Mouse (Mus musculus) myocyte (in vitro differentiated cells): ENCODE data around the gene Phf7. TPM values are rescaled to one million over a fixed set of nuclear protein-coding genes. Genes with fewer than 3 reads are reported as not detected.

Experiments
- H3K27me3 ChIP-seq: one replicate; pipeline ENCODE4 v1.6.1; 2011; ENCODE audit not compliant: control insufficient read depth, insufficient read depth, insufficient read length
- H3K36me3 ChIP-seq: one replicate; pipeline ENCODE4 v1.6.1; 2011; ENCODE audit not compliant: control insufficient read depth, insufficient read depth
- H3K4me2 ChIP-seq: one replicate; pipeline ENCODE4 v1.6.1; 2011; ENCODE audit warnings: low read depth, control low read depth
- H3K4me3 ChIP-seq: one replicate; pipeline ENCODE4 v1.5.1; 2011; ENCODE audit warnings: mild to moderate bottlenecking, control low read depth, moderate library complexity
- H3K79me2 ChIP-seq: one replicate; pipeline ENCODE4 v1.6.1; 2011; ENCODE audit not compliant: control insufficient read depth, insufficient read depth
- H3ac ChIP-seq: one replicate; pipeline ENCODE4 v1.6.1; 2011; ENCODE audit not compliant: control insufficient read depth, insufficient read length
- CEBPB ChIP-seq: IDR thresholded peaks from 2 replicates; pipeline ENCODE4 v1.6.1; 2011; ENCODE audit warnings: mild to moderate bottlenecking, moderate library complexity; ENCODE audit not compliant: poor library complexity, insufficient read depth, severe bottlenecking
- E2F4 ChIP-seq: IDR thresholded peaks from one replicate; pipeline ENCODE4 v1.6.1; 2011; ENCODE audit warnings: mild to moderate bottlenecking, control low read depth, moderate library complexity; ENCODE audit not compliant: insufficient read depth
- MAX ChIP-seq: IDR thresholded peaks from one replicate; pipeline ENCODE4 v1.6.1; 2011; ENCODE audit warnings: low read depth, mild to moderate bottlenecking, control low read depth
- MYOD1 ChIP-seq, 3 experiments: IDR thresholded peaks; one replicate each; pipeline ENCODE4 v1.6.1; 2011; ENCODE audit warnings: control low read depth in 2 of 3, low read depth in 2 of 3, mild to moderate bottlenecking in 2 of 3, moderate library complexity in 1 of 3; ENCODE audit not compliant: insufficient read length in 2 of 3, control insufficient read depth in 1 of 3
- MYOG ChIP-seq, 3 experiments: IDR thresholded peaks; one replicate each; pipeline ENCODE4 v1.6.1; 2011; ENCODE audit warnings: control low read depth in 2 of 3, low read depth in 2 of 3, mild to moderate bottlenecking in 2 of 3; ENCODE audit not compliant: insufficient read length in 2 of 3, control insufficient read depth in 1 of 3, insufficient read depth in 1 of 3
- POLR2A ChIP-seq: IDR thresholded peaks from one replicate; pipeline ENCODE4 v1.6.1; 2011; ENCODE audit warnings: low read depth, mild to moderate bottlenecking, control low read depth, moderate library complexity; ENCODE audit not compliant: insufficient read length
- POLR2AphosphoS2 ChIP-seq: IDR thresholded peaks from one replicate; pipeline ENCODE4 v1.6.1; 2011; ENCODE audit warnings: low read depth, control low read depth; ENCODE audit not compliant: insufficient read length
- REST ChIP-seq: IDR thresholded peaks from one replicate; pipeline ENCODE4 v1.6.1; 2011; ENCODE audit warnings: mild to moderate bottlenecking, control low read depth, moderate library complexity; ENCODE audit not compliant: insufficient read depth, insufficient read length
- SRF ChIP-seq: IDR thresholded peaks from one replicate; pipeline ENCODE4 v1.6.1; 2011; ENCODE audit warnings: low read depth; ENCODE audit not compliant: control insufficient read depth, insufficient read length
- TCF12 ChIP-seq: IDR thresholded peaks from one replicate; pipeline ENCODE4 v1.6.1; 2011; ENCODE audit warnings: mild to moderate bottlenecking, control low read depth; ENCODE audit not compliant: poor library complexity, insufficient read depth, severe bottlenecking
- TCF3 ChIP-seq: IDR thresholded peaks from one replicate; pipeline ENCODE4 v1.6.1; 2011; ENCODE audit warnings: low read depth, control low read depth; ENCODE audit not compliant: insufficient read length
- USF1 ChIP-seq: IDR thresholded peaks from one replicate; pipeline ENCODE4 v1.6.1; 2011; ENCODE audit warnings: low read depth, mild to moderate bottlenecking, control low read depth, moderate library complexity
- polyA plus RNA-seq: library from polyadenylated mRNA; unstranded; fragments of >200 nt; fragmentation: generic; extraction: Trizol; gene quantifications from one replicate; pipeline ENCODE4 v1.2.1, GENCODE M21; 2012; ENCODE audit warnings: missing spikeins

Phf7 gene
- polyA plus RNA-seq, 1 experiment = 5.4 TPM

GRCm38 (mm10) chr14:31232404-31233069, 18.6 kb downstream of the Phf7 start:
- no peaks in the 10 kb centered on the region for H3K36me3 ChIP-seq
- TF ChIP-seq TCF3 (no peak), POLR2A (no peak), MYOG (IDR thresholded peaks at IDR 0.05; ENCODE audit: control insufficient read depth in 1 of 3, insufficient read depth in 1 of 3, insufficient read length in 2 of 3, low read depth in 2 of 3) (no peak), TCF12 (no peak), CEBPB (no peak), SRF (no peak), POLR2AphosphoS2 (no peak), E2F4 (no peak), REST (no peak), USF1 (no peak), MAX (no peak), MYOD1 (IDR thresholded peaks at IDR 0.05; ENCODE audit: control insufficient read depth in 1 of 3, insufficient read length in 2 of 3, low read depth in 2 of 3) (no peak)
- peaks cover 6% of the 10 kb centered on the region for H3K27me3 ChIP-seq
- no peaks in the 10 kb centered on the region for H3K79me2 ChIP-seq
- H3K4me3 ChIP-seq = no peak overlapping the region
- H3ac ChIP-seq = no peak overlapping the region
- H3K4me2 ChIP-seq = no peak overlapping the region

- no peak for TF ChIP-seq MYOG (IDR thresholded peaks at IDR 0.05; ENCODE audit: control insufficient read depth in 1 of 3, insufficient read depth in 1 of 3, insufficient read length in 2 of 3, low read depth in 2 of 3)
- TF ChIP-seq MYOD1 (IDR thresholded peaks at IDR 0.05; ENCODE audit: control insufficient read depth in 1 of 3, insufficient read length in 2 of 3, low read depth in 2 of 3) = no peak
- no peak for TF ChIP-seq POLR2AphosphoS2
- no peak for TF ChIP-seq MAX
- no peaks in the 10 kb centered on the region for H3K79me2 ChIP-seq
- no peak overlapping the region for H3K4me3 ChIP-seq
- no peaks in the 10 kb centered on the region for H3K36me3 ChIP-seq
- no peak overlapping the region for H3K4me2 ChIP-seq
- no peak overlapping the region for H3ac ChIP-seq
- H3K27me3 ChIP-seq = peaks cover 6% of the 10 kb centered on the region
These were observed 20.7 kb downstream of the Phf7 start for GRCm38 (mm10) chr14:31230442-31230841.

GRCm38 (mm10) chr14:31228234-31228633, 22.9 kb downstream of the Phf7 start:
- Histone ChIP-seq H3K4me3 (no peak overlapping the region), H3K36me3 (no peaks in the 10 kb centered on the region), H3K4me2 (no peak overlapping the region), H3K79me2 (no peaks in the 10 kb centered on the region), H3ac (no peak overlapping the region), H3K27me3 (peaks cover 6% of the 10 kb centered on the region)
- TF ChIP-seq TCF3 (no peak), TCF12 (no peak), MYOD1 (IDR thresholded peaks at IDR 0.05; ENCODE audit: control insufficient read depth in 1 of 3, insufficient read length in 2 of 3, low read depth in 2 of 3) (no peak), POLR2AphosphoS2 (no peak), USF1 (no peak), POLR2A (no peak), MYOG (IDR thresholded peaks at IDR 0.05; ENCODE audit: control insufficient read depth in 1 of 3, insufficient read depth in 1 of 3, insufficient read length in 2 of 3, low read depth in 2 of 3) (no peak), E2F4 (no peak), CEBPB (no peak), SRF (no peak)

- no peak overlapping the region for H3K4me2 ChIP-seq
- no peak overlapping the region for H3K4me3 ChIP-seq
- no peaks in the 10 kb centered on the region for H3K79me2 ChIP-seq
- TF ChIP-seq TCF12 (no peak), USF1 (no peak), CEBPB (no peak), SRF (no peak), TCF3 (no peak), POLR2AphosphoS2 (no peak), REST (no peak), MAX (no peak), E2F4 (no peak), MYOG (IDR thresholded peaks at IDR 0.05; ENCODE audit: control insufficient read depth in 1 of 3, insufficient read depth in 1 of 3, insufficient read length in 2 of 3, low read depth in 2 of 3) (no peak), POLR2A (no peak), MYOD1 (IDR thresholded peaks at IDR 0.05; ENCODE audit: control insufficient read depth in 1 of 3, insufficient read length in 2 of 3, low read depth in 2 of 3) (no peak)
- peaks cover 8% of the 10 kb centered on the region for H3K27me3 ChIP-seq
- no peak overlapping the region for H3ac ChIP-seq
- H3K36me3 ChIP-seq = no peaks in the 10 kb centered on the region
These were observed 24.1 kb downstream of the Phf7 start for GRCm38 (mm10) chr14:31226978-31227377.

- Histone ChIP-seq H3ac (no peak within 1 kb of the TSS), H3K79me2 (no peaks in the 10 kb centered on the region), H3K4me3 (no peak within 1 kb of the TSS), H3K27me3 (peaks cover 10% of the 10 kb centered on the region), H3K36me3 (no peaks in the 10 kb centered on the region), H3K4me2 (peak within 1 kb of the TSS; percentile 57)
- TF ChIP-seq POLR2A = peak; percentile 20
- TF ChIP-seq MAX = no peak
- TF ChIP-seq SRF = peak; percentile 80
These were observed 33.5 kb downstream of the Phf7 start, which contains the start of gene Sema3g for GRCm38 (mm10) chr14:31217666-31218065. Sema3g (plus strand) TSS chr14:31217860.
